In the genomic region with DNA sequence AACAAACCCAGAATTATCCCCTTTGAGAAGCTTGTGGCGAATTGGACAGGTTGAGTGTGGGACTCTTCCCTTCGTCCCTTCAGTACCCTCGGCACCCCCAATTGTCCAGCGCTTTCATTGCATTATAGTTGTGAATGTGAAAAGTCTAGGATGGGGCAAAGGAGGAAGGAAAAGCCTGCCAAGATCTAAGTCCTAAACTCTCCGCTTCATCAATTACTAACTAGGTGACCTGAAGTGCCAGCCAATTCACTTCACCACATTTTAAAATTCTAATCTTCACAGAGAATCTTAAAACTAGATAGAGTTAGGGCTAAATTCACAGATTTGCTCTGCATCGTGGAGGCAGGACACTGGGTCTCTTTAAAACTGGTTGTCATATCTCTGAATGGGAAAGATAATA, we compare ENCODE assay signal across 24 mouse cellular contexts. TPM values are rescaled to one million over a fixed set of nuclear protein-coding genes. Genes with fewer than 3 reads are reported as not detected.
DNase-seq lines count a peak whose midpoint lies in the region; ATAC-seq and TF ChIP-seq lines count a peak whose summit lies in the region.
"Had no signal": no experiment of that assay in that cellular context is flagged by ENCODE, and none has a peak within 500 bp of the region (broad histone marks: within the 10 kb centered on the region; RNA-seq: fewer than 3 reads in every experiment).

No protein-coding gene starts in this region.

- ATAC-seq in kidney, embryonic 16.5 days (ENCODE audit: low FRiP score, low TSS enrichment): no peak
- ATAC-seq: activated CD4-positive, CD25-positive, alpha-beta regulatory T cell, adult 4 months; CD4-positive, CD25-positive, alpha-beta regulatory T cell, adult 4 months; forebrain, embryonic 13.5 days; Patski had no signal

- H3K36me3 ChIP-seq in kidney, adult 2 months (ENCODE audit: control insufficient read depth, insufficient read depth, low read length): no peaks in the 10 kb centered on the region
- H3K36me3 ChIP-seq in kidney, embryonic 16.5 days (ENCODE audit: insufficient read depth, low read length): no peaks in the 10 kb centered on the region
- H3K36me3 ChIP-seq: embryonic facial prominence, embryonic 10.5 days; embryonic facial prominence, embryonic 12.5 days had no signal

- no peak overlapping the region for H3K4me2 ChIP-seq in kidney, embryonic 16.5 days (replicated peaks; ENCODE audit: low read depth, low read length)
- H3K4me2 ChIP-seq: embryonic facial prominence, embryonic 12.5 days; forebrain, embryonic 13.5 days had no signal

- 54% methylated on average over 6 of the region's 6 CpGs for WGBS in kidney, adult 2 months
- 80% methylated on average over 6 of the region's 6 CpGs for WGBS in kidney, embryonic 16.5 days

- peaks cover 5% of the 10 kb centered on the region; the same call in 1 of the 2 replicates for H3K4me1 ChIP-seq in kidney, adult 2 months (ENCODE audit: control insufficient read depth, insufficient read depth, low read length)
- H3K4me1 ChIP-seq in kidney, embryonic 16.5 days (ENCODE audit: insufficient read depth, low read length): peaks cover 16% of the 10 kb centered on the region

- no peaks in the 10 kb centered on the region for H3K9me3 ChIP-seq in kidney, embryonic 16.5 days (ENCODE audit: low read length)
- H3K9me3 ChIP-seq: embryonic facial prominence, embryonic 10.5 days; embryonic facial prominence, embryonic 12.5 days; forebrain, embryonic 13.5 days; G1E had no signal

- no peak for TF ChIP-seq CTCF in kidney, adult 2 months (conservative IDR thresholded peaks at IDR 0.05; ENCODE audit: insufficient read depth, insufficient read length, low read depth, low read length)

- peak overlapping the region; percentile 87 for H3K27ac ChIP-seq in kidney, adult 2 months (ENCODE audit: insufficient read depth, low read depth, low read length)
- no peak overlapping the region for H3K27ac ChIP-seq in kidney, embryonic 16.5 days (ENCODE audit: low read length)
- H3K27ac ChIP-seq: embryonic facial prominence, embryonic 10.5 days; embryonic facial prominence, embryonic 12.5 days; forebrain, embryonic 13.5 days had no signal

- no peak for TF ChIP-seq POLR2A in kidney, adult 2 months (IDR thresholded peaks at IDR 0.05; ENCODE audit: low read depth, low read length)

- no peak overlapping the region for H3K9ac ChIP-seq in kidney, embryonic 16.5 days (replicated peaks; ENCODE audit: low read length)
- H3K9ac ChIP-seq: embryonic facial prominence, embryonic 12.5 days; forebrain, embryonic 13.5 days had no signal

- peak overlapping the region; percentile 41 for H3K4me3 ChIP-seq in kidney, adult 2 months (ENCODE audit: insufficient read depth, low read depth, low read length)
- H3K4me3 ChIP-seq in kidney, embryonic 16.5 days (ENCODE audit: low read length): no peak overlapping the region
- H3K4me3 ChIP-seq: embryonic facial prominence, embryonic 10.5 days; embryonic facial prominence, embryonic 12.5 days; forebrain, embryonic 13.5 days had no signal

- no peaks in the 10 kb centered on the region for H3K27me3 ChIP-seq in kidney, adult 2 months (replicated peaks; ENCODE audit: control insufficient read depth, insufficient read depth, low read length)
- no peaks in the 10 kb centered on the region for H3K27me3 ChIP-seq in kidney, embryonic 16.5 days (ENCODE audit: insufficient read depth, low read length)
- H3K27me3 ChIP-seq: Patski had no signal

- peak; percentile 23 for DNase-seq in heart, adult 11 months
- no peak for DNase-seq in heart, postnatal 4 days
- peak; percentile 68 for DNase-seq in kidney, adult 2 months
- no peak for DNase-seq in kidney, adult 11 months
- DNase-seq in kidney, adult 9 months: peak; percentile 74
- DNase-seq in kidney, postnatal 14 days: peak; percentile 26
- DNase-seq in lung, adult 18-20 months: no peak
- DNase-seq: adrenal gland, adult 8-10 months; adrenal gland, postnatal 14 days; adrenal gland, postnatal 36 days; B cell, adult 2 months; cerebellum, adult 11-12 months; cerebellum, adult 2 months; cerebellum, adult 9-10 months; cerebellum, postnatal 10 days; cerebellum, postnatal 25 days had no signal

RNA-seq across cellular contexts. Expression of gene Aldh6a1, which starts 2.6 kb away (rescaled TPM):
- 10 to 100 TPM; 44.4 to 46.2 TPM for total RNA-seq in heart, postnatal 4 days (2021)
- 245 and 297 TPM in 2 replicates for polyA plus RNA-seq in kidney, adult 2 months (2012; rRNA removed)
- polyA plus RNA-seq in kidney, embryonic 16.5 days (2015; fragmentation: Nextera tagmentation; extraction: Ambion mirVana): 89.2 and 93.4 TPM in 2 replicates

RNA-seq across cellular contexts. Expression of gene Lin52, which starts 3.0 kb away (rescaled TPM):
- total RNA-seq in heart, postnatal 4 days (2021): 1 to 10 TPM; 7.2 to 7.9 TPM
- polyA plus RNA-seq in kidney, adult 2 months (2012; rRNA removed): 21.6 and 26.3 TPM in 2 replicates
- 21.7 and 23.7 TPM in 2 replicates for polyA plus RNA-seq in kidney, embryonic 16.5 days (2015; fragmentation: Nextera tagmentation; extraction: Ambion mirVana)

RNA-seq across cellular contexts. Expression of gene Rnf113a2, which starts 31.2 kb away (rescaled TPM):
- 10 to 100 TPM; 11.3 to 13.5 TPM for total RNA-seq in heart, postnatal 4 days (2021)
- 5.6 and 6.2 TPM in 2 replicates for polyA plus RNA-seq in kidney, adult 2 months (2012; rRNA removed)
- 22.3 and 23.0 TPM in 2 replicates for polyA plus RNA-seq in kidney, embryonic 16.5 days (2015; fragmentation: Nextera tagmentation; extraction: Ambion mirVana)

RNA-seq across cellular contexts. Expression of gene Bbof1, which starts 39.3 kb away (rescaled TPM):
- total RNA-seq in heart, postnatal 4 days (2021): 1 to 10 TPM; 2.5 to 3.0 TPM
- 0.46 and 0.58 TPM in 2 replicates for polyA plus RNA-seq in kidney, adult 2 months (2012; rRNA removed)
- polyA plus RNA-seq in kidney, embryonic 16.5 days (2015; fragmentation: Nextera tagmentation; extraction: Ambion mirVana): 1.5 and 2.2 TPM in 2 replicates

RNA-seq across cellular contexts. Expression of gene Entpd5, which starts 39.4 kb away (rescaled TPM):
- 10 to 100 TPM; 45.8 to 46.0 TPM for total RNA-seq in heart, postnatal 4 days (2021)
- polyA plus RNA-seq in kidney, adult 2 months (2012; rRNA removed): 100 and 111 TPM in 2 replicates
- polyA plus RNA-seq in kidney, embryonic 16.5 days (2015; fragmentation: Nextera tagmentation; extraction: Ambion mirVana): 57.7 and 68.8 TPM in 2 replicates

Comparison
In these comparisons a context has a peak if more than half of its experiments do, and no peak if none do; other contexts are left out.
1. DNase-seq: peak in heart, adult 11 months (single experiment), kidney, adult 2 months (single experiment), kidney, adult 9 months (single experiment) and kidney, postnatal 14 days (single experiment); none in heart, postnatal 4 days (single experiment), kidney, adult 11 months (single experiment) and lung, adult 18-20 months (0 of 2).